Mouse (Mus musculus) left cerebral cortex, adult 8-10 months (tissue): ENCODE results near the gene Dnlz. TPM values are rescaled to one million over a fixed set of nuclear protein-coding genes. Genes with fewer than 3 reads are reported as not detected.
"Not testable (repeated sequence)": the region's sequence is repeated elsewhere in the genome, so short reads cannot be mapped to it uniquely, and the experiment has no call there.

Experiments
- DNase-seq, 2 experiments: peaks; one replicate each; pipeline ENCODE4 v3.0.0; 2022; ENCODE audit warnings: low spot score in 2 of 2
- total RNA-seq, 4 experiments: library from RNA; stranded (reverse); gene quantifications; 2 replicates each; pipeline ENCODE4 v1.2.4; 2022

Gene Dnlz
- 10 to 100 TPM; 24.5 to 27.8 (median 26.1) TPM for total RNA-seq

GRCm38 (mm10) chr2:26351358-26352290, at the start of gene Dnlz:
Gene Dnlz (minus strand): TSS chr2:26352110.
- peak; percentile 89 to 90 for DNase-seq

DNA sequence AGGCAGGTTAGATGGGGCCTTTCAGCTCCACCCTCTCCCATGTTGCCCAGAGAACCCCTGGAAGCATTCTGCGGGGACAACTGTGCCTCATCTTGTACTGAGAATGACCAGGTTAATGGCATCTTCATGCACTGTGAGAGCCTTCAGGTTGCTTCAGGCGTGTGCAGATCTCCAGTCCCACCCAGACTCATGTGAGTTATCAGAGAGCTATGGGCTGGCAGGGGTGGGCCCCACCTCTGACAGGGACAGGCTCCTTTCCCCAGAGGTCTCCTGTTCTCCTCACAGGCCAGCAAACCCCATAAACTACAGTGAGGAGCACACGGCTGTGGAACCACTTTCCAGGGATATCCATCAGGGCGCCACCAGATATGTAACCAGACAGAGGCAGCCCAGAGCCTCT, 49.1 kb upstream of the Dnlz start:
- no peak for DNase-seq

DNA sequence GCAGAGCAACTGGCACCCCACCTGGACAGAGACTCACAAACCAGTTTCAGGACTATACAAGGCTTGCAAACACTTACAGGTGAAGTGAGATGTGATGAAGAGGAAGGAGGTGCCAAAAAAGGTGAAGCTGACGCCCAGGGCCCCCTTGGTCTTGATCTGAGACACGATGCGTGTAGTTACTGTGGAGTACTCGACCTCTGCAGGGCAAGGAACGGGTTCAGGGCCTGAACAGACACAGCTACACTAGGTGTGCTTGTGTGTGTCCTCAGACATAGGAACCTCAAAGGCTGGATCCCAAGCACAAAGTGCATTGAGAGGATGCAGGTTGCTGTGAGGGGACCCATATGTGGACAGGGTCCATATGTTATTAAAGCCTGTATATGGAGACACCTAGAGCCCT, 48.4 kb upstream of the Dnlz start:
- no peak for DNase-seq

- DNase-seq: no peak
These were observed 47.7 kb upstream of the Dnlz start for GRCm38 (mm10) chr2:26399647-26400046.

- no peak for DNase-seq
These were observed 47.1 kb upstream of the Dnlz start for GRCm38 (mm10) chr2:26398978-26399377.

- DNase-seq: no peak
These were observed 39.7 kb upstream of the Dnlz start for GRCm38 (mm10) chr2:26391617-26392016.

GRCm38 (mm10) chr2:26390954-26391353, 39.0 kb upstream of the Dnlz start:
- no peak for DNase-seq

DNA sequence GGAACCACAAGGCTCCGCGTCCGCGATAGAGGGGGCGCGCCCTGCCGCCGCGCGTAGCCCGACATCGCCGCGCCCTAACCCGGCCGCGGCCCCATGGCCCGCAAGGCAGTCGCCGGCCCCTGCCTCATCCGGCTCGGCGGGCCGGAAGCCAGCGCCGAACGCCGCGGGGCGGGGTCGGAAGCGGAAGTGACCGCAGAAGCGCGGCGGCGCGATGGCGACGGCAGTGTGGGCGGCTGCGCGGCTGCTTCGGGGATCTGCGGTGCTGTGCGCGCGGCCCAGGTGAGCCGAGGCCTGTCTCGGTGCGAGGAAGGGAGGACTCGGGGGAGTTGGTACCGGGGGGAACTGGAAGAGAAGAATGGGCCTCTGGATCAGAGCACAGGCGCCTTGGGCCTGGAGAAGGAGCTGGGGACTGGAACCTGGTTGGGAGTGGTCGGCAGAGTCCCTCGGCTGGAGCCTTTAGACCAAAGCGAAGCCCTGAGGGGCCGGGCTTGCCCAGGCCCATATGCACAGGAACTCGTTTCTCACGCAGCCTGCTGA, 37.3 kb upstream of the Dnlz start, which contains the start of the genes Entr1 and Pmpca:
Gene Entr1 (minus strand): TSS at position 163 of the 537 bp plus-strand sequence.
Gene Pmpca (plus strand): TSS at position 186 of the 537 bp plus-strand sequence.
- DNase-seq: peak; percentile 73 to 74

DNA sequence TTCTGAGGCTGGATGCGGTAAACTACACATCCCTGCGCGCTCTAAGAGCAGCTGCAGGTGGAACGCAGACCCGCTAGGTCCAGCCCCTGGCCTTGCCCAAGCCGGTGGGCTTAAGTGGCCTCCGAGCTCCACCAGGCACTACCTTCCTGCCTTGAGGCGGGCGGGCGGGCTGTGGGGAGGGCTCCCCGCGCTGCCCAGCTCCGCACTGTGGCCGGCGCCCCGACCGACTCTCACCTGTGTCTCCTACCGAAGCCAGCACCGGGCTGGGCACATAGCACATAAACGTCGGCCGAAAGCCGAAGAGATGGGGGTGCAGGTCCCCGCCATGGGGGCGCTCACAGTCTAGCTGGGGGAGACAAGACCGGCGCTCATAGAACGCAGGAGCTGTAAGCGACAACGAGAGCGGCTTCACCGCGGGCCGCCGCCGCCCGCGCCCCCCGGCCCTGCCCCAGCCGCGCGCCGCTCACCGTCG, 36.8 kb upstream of the Dnlz start:
- DNase-seq: no peak

- DNase-seq: no peak
These were observed 35.8 kb upstream of the Dnlz start for GRCm38 (mm10) chr2:26387713-26388112.

DNA sequence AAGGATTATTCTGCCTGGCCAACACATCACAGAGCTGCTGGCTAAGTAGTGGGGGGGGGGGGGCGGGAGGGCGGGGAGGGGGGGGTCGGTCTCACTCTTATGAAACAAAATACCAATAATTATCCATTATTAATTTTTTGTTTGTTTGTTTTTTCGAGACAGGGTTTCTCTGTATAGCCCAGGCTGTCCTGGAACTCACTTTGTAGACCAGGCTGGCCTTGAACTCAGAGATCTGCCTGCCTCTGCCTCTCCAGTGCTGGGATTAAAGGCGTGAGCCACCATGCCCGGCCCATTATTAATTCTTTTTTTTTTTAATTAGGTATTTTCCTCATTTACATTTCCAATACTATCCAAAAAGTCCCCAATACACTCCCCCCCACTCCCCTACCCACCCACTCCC, 29.0 kb upstream of the Dnlz start:
- DNase-seq: not testable (repeated sequence)

GRCm38 (mm10) chr2:26380131-26380771, 28.3 kb upstream of the Dnlz start, which contains the start of gene Snapc4:
Gene Snapc4 (minus strand): TSS chr2:26380653.
- peak; percentile 63 to 77 for DNase-seq

- no peak for DNase-seq
These were observed 20.5 kb upstream of the Dnlz start for GRCm38 (mm10) chr2:26372396-26372795.

GRCm38 (mm10) chr2:26368572-26368971, 16.7 kb upstream of the Dnlz start:
- DNase-seq: no peak

GRCm38 (mm10) chr2:26367911-26368310, 16.0 kb upstream of the Dnlz start:
- DNase-seq: no peak

DNA sequence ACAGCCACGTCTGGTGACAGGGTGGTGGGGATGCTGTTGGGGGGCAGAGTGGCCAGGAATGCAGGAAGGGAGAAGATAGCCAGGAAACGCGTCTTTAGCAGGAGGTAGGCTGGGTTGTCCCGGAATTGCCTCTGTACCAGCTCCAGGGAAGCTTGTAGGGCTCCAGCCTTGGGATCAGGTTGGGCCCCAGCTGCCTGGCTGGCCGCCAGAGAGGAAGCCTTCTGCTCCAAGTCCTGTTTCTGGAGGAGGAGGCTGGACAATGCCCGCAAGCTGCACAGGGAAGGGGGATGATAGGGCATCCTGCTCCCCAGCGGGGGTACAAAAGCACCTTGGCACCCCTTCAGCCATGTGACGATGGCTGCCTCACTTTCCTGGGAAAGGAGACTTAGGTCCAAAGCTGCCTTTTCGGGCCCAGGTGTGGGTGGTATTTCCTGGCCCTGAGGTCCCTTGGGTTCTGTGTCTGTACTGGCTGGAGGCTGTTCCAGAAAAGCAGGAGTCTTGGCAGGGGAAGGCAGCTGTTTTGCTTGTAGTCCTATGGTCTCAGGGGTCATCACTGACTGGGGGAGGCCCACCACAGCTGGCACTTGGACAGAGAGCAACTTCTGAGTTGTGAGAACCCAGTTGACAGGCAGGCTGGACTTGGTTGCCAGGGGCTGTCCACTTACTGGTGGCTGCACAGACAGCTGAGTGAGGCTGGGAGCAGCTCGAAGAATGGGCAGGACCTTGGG, 13.0 kb upstream of the Dnlz start:
- DNase-seq: no peak

DNA sequence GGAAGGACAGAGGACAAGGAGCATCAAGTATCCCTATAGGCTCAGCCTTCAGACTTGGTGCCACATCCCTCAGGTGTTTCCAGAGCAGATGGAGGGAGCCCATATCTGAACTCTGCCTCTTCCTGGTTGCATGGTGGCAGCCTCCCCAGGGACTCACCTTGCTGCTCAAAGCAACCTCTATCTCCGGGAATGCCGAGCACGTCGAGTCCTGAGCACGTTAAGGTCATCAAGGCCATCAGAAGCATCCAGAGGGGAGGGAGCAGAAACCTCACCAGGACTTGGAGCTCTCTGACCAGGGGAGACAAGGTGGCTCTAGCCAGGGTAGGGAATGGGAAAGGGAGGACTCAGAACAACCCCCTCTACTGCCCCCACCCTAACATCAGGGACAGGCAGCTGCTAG, 11.6 kb upstream of the Dnlz start:
- DNase-seq: no peak

DNA sequence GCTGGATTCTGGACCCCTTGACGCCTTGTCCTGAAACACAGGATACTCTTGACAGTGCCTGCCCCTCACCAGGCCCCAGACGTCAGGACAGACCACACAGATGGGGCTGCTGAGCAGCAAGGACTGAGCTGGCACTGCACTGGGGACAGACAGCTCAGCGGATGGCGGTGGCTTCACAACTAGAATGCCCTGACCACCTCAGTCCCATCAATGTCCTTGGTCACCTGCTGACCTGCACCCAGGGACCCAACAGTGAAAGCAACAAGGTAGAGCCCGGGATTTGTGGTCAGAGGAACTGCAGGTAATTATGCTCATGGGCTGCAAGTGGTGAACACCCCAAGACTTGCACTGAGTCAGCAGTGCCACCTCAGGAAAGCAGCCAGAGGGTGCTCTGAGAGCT, 11.1 kb upstream of the Dnlz start:
- no peak for DNase-seq

DNA sequence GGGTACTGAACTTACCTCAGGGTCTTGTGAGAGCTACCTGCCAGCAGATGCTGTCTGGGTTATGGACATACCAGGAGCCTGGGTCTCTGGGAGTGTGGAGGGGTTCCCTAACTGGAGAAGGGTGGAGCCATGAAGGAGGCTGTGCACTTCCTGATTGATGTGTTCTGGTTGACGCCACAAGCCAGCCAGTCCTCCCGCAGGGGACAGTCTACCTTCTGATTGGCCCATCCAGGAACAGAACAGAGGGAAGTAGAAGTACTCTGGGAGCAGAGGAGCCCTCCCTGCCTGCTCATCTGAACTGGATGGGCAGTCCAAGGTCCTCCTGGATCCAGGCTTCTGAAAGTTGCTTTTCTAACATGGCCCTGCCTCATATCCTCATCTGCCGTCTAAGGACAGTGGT, 8.9 kb upstream of the Dnlz start, which contains the start of gene Card9:
Gene Card9 (minus strand): TSS at position 147 of the 400 bp plus-strand sequence.
- DNase-seq: no peak

GRCm38 (mm10) chr2:26359983-26360382, 8.1 kb upstream of the Dnlz start:
- no peak for DNase-seq

DNA sequence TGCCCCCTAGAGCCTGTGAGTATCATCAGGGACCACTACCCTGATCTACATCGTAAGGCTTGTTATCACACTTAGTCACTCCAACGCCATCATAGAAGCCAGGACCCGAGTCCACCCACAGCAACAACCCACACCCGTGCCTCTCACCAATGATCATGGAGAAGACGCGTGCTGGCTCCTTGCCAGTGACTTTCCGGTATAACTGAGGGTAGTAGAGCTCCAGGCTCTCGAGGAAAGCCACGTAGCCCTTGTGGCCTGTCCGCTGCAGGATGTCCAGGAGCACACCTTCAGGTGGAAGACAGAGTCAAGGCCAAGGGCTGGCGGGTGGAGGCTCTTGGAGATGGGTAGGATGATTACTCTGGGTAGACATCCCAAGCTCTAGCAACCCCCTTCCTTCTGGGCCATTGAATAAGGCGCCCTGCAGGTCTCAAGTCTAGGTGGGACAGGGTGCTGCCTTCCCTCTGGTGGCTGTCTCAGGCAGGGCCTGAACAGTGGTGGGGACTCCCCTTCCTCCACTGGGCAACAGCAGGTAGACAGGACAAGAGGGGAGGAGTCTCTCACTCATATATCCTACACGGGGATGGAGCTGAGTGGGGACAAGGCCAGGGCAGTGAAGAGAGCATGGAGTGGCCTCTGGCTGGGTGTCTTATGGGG, 6.9 kb upstream of the Dnlz start:
- no peak for DNase-seq
